Mouse (Mus musculus): Measurements from ENCODE around the gene Rpl36al. TPM values are rescaled to one million over a fixed set of nuclear protein-coding genes. Genes with fewer than 3 reads are reported as not detected.

The Rpl36al gene
- polyA plus RNA-seq, 1 experiment, result 62.3 TPM

GRCm38 (mm10) chr12:69196444-69197377 is 12.8 kb upstream of the Rpl36al start, which contains the start of gene Gm49383:
Gm49383 (minus strand) TSS chr12:69197104.
- H3K27me3 ChIP-seq (replicated peaks), result no peaks in the 10 kb centered on the region
- no peaks in the 10 kb centered on the region for H3K9me3 ChIP-seq
- H3K4me1 ChIP-seq, result peaks cover 30% of the 10 kb centered on the region
- TF ChIP-seq FLI1 (IDR thresholded peaks at IDR 0.05; ENCODE audit: low read length) (peak; percentile 84; the same call in 1 of the 2 replicates), GATA1 (IDR thresholded peaks at IDR 0.05; ENCODE audit: borderline replicate concordance, low read length) (no peak)
- peak within 1 kb of the TSS; percentile 97 for H3K4me3 ChIP-seq (replicated peaks)
- H3K36me3 ChIP-seq (replicated peaks; ENCODE audit: low read length), result peaks cover 33% of the 10 kb centered on the region

- no peaks in the 10 kb centered on the region for H3K9me3 ChIP-seq
- TF ChIP-seq GATA1 (IDR thresholded peaks at IDR 0.05; ENCODE audit: borderline replicate concordance, low read length) (no peak), FLI1 (IDR thresholded peaks at IDR 0.05; ENCODE audit: low read length) (no peak)
- peaks cover 33% of the 10 kb centered on the region for H3K36me3 ChIP-seq (replicated peaks; ENCODE audit: low read length)
- H3K4me1 ChIP-seq, result peaks cover 15% of the 10 kb centered on the region; the same call in 1 of the 2 replicates
- H3K4me3 ChIP-seq (replicated peaks), result no peak overlapping the region
- no peaks in the 10 kb centered on the region for H3K27me3 ChIP-seq (replicated peaks)
Observed at GRCm38 (mm10) chr12:69192637-69193036, 8.8 kb upstream of the Rpl36al start.

GRCm38 (mm10) chr12:69191396-69191795 is 7.5 kb upstream of the Rpl36al start:
- Histone ChIP-seq H3K36me3 (replicated peaks; ENCODE audit: low read length) (peaks cover 41% of the 10 kb centered on the region), H3K4me3 (replicated peaks) (no peak overlapping the region), H3K27me3 (replicated peaks) (no peaks in the 10 kb centered on the region), H3K4me1 (peaks cover 25% of the 10 kb centered on the region), H3K9me3 (no peaks in the 10 kb centered on the region)
- TF ChIP-seq GATA1 (IDR thresholded peaks at IDR 0.05; ENCODE audit: borderline replicate concordance, low read length), result no peak
- no peak for TF ChIP-seq FLI1 (IDR thresholded peaks at IDR 0.05; ENCODE audit: low read length)

GRCm38 (mm10) chr12:69190522-69190921 is 6.6 kb upstream of the Rpl36al start:
- Histone ChIP-seq H3K27me3 (replicated peaks) (no peaks in the 10 kb centered on the region), H3K9me3 (no peaks in the 10 kb centered on the region), H3K4me3 (replicated peaks) (no peak overlapping the region), H3K36me3 (replicated peaks; ENCODE audit: low read length) (peaks cover 41% of the 10 kb centered on the region), H3K4me1 (peaks cover 20% of the 10 kb centered on the region)
- TF ChIP-seq GATA1 (IDR thresholded peaks at IDR 0.05; ENCODE audit: borderline replicate concordance, low read length) (no peak), FLI1 (IDR thresholded peaks at IDR 0.05; ENCODE audit: low read length) (no peak)

- peaks cover 25% of the 10 kb centered on the region for H3K4me1 ChIP-seq
- H3K4me3 ChIP-seq (replicated peaks), result no peak overlapping the region
- TF ChIP-seq FLI1 (IDR thresholded peaks at IDR 0.05; ENCODE audit: low read length), result no peak
- no peak for TF ChIP-seq GATA1 (IDR thresholded peaks at IDR 0.05; ENCODE audit: borderline replicate concordance, low read length)
- no peaks in the 10 kb centered on the region for H3K27me3 ChIP-seq (replicated peaks)
- no peaks in the 10 kb centered on the region for H3K9me3 ChIP-seq
- peaks cover 44% of the 10 kb centered on the region for H3K36me3 ChIP-seq (replicated peaks; ENCODE audit: low read length)
Observed at GRCm38 (mm10) chr12:69190074-69190473, 6.2 kb upstream of the Rpl36al start.

GRCm38 (mm10) chr12:69186811-69187471 is 3.1 kb upstream of the Rpl36al start:
- Histone ChIP-seq H3K4me1 (peaks cover 30% of the 10 kb centered on the region), H3K27me3 (replicated peaks) (no peaks in the 10 kb centered on the region), H3K9me3 (no peaks in the 10 kb centered on the region), H3K36me3 (replicated peaks; ENCODE audit: low read length) (peaks cover 40% of the 10 kb centered on the region), H3K4me3 (replicated peaks) (peak overlapping the region; percentile 78)
- TF ChIP-seq GATA1 (IDR thresholded peaks at IDR 0.05; ENCODE audit: borderline replicate concordance, low read length), result no peak
- no peak for TF ChIP-seq FLI1 (IDR thresholded peaks at IDR 0.05; ENCODE audit: low read length)

- Histone ChIP-seq H3K27me3 (replicated peaks) (no peaks in the 10 kb centered on the region), H3K4me1 (peaks cover 30% of the 10 kb centered on the region), H3K4me3 (replicated peaks) (peak overlapping the region; percentile 98), H3K9me3 (no peaks in the 10 kb centered on the region), H3K36me3 (replicated peaks; ENCODE audit: low read length) (peaks cover 41% of the 10 kb centered on the region)
- no peak for TF ChIP-seq FLI1 (IDR thresholded peaks at IDR 0.05; ENCODE audit: low read length)
- TF ChIP-seq GATA1 (IDR thresholded peaks at IDR 0.05; ENCODE audit: borderline replicate concordance, low read length), result no peak
Observed at GRCm38 (mm10) chr12:69185371-69185770, 1.5 kb upstream of the Rpl36al start.

GRCm38 (mm10) chr12:69184342-69185295 is 736 bp upstream of the Rpl36al start:
- no peak for TF ChIP-seq GATA1 (IDR thresholded peaks at IDR 0.05; ENCODE audit: borderline replicate concordance, low read length)
- TF ChIP-seq FLI1 (IDR thresholded peaks at IDR 0.05; ENCODE audit: low read length), result no peak
- H3K4me3 ChIP-seq (replicated peaks), result peak overlapping the region; percentile 98
- no peaks in the 10 kb centered on the region for H3K9me3 ChIP-seq
- H3K4me1 ChIP-seq, result peaks cover 30% of the 10 kb centered on the region
- H3K36me3 ChIP-seq (replicated peaks; ENCODE audit: low read length), result peaks cover 39% of the 10 kb centered on the region
- no peaks in the 10 kb centered on the region for H3K27me3 ChIP-seq (replicated peaks)

GRCm38 (mm10) chr12:69181800-69182199 is 2.1 kb downstream of the Rpl36al start:
- TF ChIP-seq FLI1 (IDR thresholded peaks at IDR 0.05; ENCODE audit: low read length), result no peak
- no peak for TF ChIP-seq GATA1 (IDR thresholded peaks at IDR 0.05; ENCODE audit: borderline replicate concordance, low read length)
- no peak overlapping the region for H3K4me3 ChIP-seq (replicated peaks)
- no peaks in the 10 kb centered on the region for H3K27me3 ChIP-seq (replicated peaks)
- H3K9me3 ChIP-seq, result peaks cover 5% of the 10 kb centered on the region; the same call in 1 of the 2 replicates
- peaks cover 18% of the 10 kb centered on the region for H3K4me1 ChIP-seq
- H3K36me3 ChIP-seq (replicated peaks; ENCODE audit: low read length), result peaks cover 39% of the 10 kb centered on the region
